Mouse (Mus musculus): ENCODE data around the gene Scg2. TPM values are rescaled to one million over a fixed set of nuclear protein-coding genes. Genes with fewer than 3 reads are reported as not detected.

Gene Scg2
- polyA plus RNA-seq, 1 experiment from 2014 or later = 96.8 TPM

DNA sequence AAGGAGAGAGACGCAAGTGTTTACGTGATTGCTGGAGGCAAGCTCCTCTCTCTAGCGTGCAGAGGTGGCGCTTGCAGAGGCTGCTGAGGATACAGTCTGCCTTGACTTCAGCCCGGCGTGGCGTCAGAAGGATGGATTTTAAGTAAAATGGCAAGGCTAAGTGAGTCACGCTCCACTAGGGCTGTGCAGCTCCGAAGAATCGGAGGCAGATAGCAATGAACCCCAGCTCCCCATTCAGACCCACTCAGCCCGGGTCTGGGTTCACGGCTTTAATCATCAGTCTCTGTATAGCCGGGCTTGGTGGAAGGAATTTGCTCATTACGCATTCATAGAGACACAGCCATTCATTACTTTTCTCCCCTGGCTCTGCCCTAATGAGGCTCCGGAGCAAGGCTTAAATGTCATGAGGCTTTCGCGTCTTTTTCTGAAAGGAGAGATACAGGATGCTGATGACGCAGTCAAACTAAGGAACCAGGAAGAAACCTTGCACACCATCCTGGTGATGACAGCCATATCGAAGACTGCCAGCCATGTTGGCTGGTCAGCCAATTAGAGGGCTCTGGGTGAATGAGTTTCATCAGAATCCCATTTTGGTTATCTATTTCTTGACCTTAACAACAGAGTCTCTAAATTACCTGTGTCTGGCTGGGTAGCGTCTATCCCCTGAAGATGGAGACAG lies 10.6 kb upstream of the Scg2 start:
- ATAC-seq (ENCODE audit: low FRiP score, low TSS enrichment) (peak; percentile 75), DNase-seq (peak; percentile 79)
- WGBS = 6% methylated on average over 20 of the region's 20 CpGs
- H3K9ac ChIP-seq (replicated peaks; ENCODE audit: low read length) = peak overlapping the region; percentile 52
- peaks cover 32% of the 10 kb centered on the region for H3K4me1 ChIP-seq (ENCODE audit: control insufficient read depth, insufficient read depth, low read length)
- peak overlapping the region; percentile 37 for H3K4me3 ChIP-seq (replicated peaks; ENCODE audit: low read depth, low read length)
- H3K27me3 ChIP-seq (ENCODE audit: control insufficient read depth, insufficient read depth, low read length) = no peaks in the 10 kb centered on the region
- no peaks in the 10 kb centered on the region for H3K9me3 ChIP-seq (ENCODE audit: control insufficient read depth, low read length)
- H3K4me2 ChIP-seq (ENCODE audit: low read length) = peak overlapping the region; percentile 61
- no peaks in the 10 kb centered on the region for H3K36me3 ChIP-seq (ENCODE audit: control insufficient read depth, insufficient read depth, low read length)
- peak overlapping the region; percentile 74 for H3K27ac ChIP-seq (replicated peaks; ENCODE audit: low read depth, low read length)

DNA sequence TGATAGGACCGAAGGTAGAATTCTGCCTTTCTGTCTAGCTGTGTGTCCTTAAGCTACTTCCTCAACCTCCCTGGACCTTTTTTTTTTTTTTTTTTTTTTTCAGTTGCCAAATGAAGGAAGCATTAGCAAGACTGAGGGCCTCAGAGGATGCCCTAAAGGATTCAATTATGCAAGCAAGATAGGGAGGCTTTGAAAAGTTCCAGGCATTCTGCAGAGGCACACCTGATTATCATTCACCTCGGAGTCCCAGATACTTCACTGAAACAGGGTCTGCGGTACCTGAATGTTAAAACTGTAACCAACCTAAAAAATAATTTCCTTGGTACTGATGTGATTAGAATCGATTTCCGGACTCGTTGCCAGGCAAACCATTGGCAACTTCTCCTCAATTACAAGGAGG lies 10.0 kb upstream of the Scg2 start:
- 15% methylated on average over 6 of the region's 6 CpGs for WGBS

DNA sequence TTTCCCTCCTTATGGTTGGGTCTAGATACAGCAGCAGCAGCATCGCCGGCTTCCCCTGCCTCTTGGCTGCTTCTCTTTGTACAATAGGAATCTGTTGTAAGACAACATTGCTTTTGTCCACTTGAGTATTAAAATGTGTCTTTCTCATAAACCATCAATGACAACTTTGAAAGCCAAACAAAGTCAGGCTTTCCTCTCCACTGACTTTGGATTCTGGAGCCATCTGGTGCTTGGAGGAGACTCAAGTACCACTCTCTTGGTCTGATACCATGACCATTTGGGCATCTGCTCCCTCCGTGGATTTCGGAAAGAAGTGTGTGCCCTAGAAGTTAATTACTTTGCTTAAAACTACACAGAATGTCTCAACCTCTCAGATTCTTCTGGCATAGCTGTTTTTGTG lies 5.7 kb upstream of the Scg2 start:
- no peaks in the 10 kb centered on the region for H3K27me3 ChIP-seq (ENCODE audit: control insufficient read depth, insufficient read depth, low read length)
- peaks cover 5% of the 10 kb centered on the region; the same call in 1 of the 2 replicates for H3K4me1 ChIP-seq (ENCODE audit: control insufficient read depth, insufficient read depth, low read length)
- H3K36me3 ChIP-seq (ENCODE audit: control insufficient read depth, insufficient read depth, low read length) = no peaks in the 10 kb centered on the region
- H3K9me3 ChIP-seq (ENCODE audit: control insufficient read depth, low read length) = no peaks in the 10 kb centered on the region
- DNase-seq (no peak), ATAC-seq (ENCODE audit: low FRiP score, low TSS enrichment) (no peak)
- no peak overlapping the region for H3K27ac ChIP-seq (replicated peaks; ENCODE audit: low read depth, low read length)
- H3K4me3 ChIP-seq (replicated peaks; ENCODE audit: low read depth, low read length) = no peak overlapping the region
- no peak overlapping the region for H3K9ac ChIP-seq (replicated peaks; ENCODE audit: low read length)
- WGBS = 86% methylated on average over 4 of the region's 4 CpGs
- H3K4me2 ChIP-seq (ENCODE audit: low read length) = no peak overlapping the region

More for the DNA sequence above, 10.0 kb upstream of the Scg2 start:
- H3K4me3 ChIP-seq (replicated peaks; ENCODE audit: low read depth, low read length) = peak overlapping the region; percentile 37
- peak overlapping the region; percentile 52 for H3K9ac ChIP-seq (replicated peaks; ENCODE audit: low read length)
- H3K9me3 ChIP-seq (ENCODE audit: control insufficient read depth, low read length) = no peaks in the 10 kb centered on the region
- H3K4me1 ChIP-seq (ENCODE audit: control insufficient read depth, insufficient read depth, low read length) = peaks cover 32% of the 10 kb centered on the region
- DNase-seq = no peak
- ATAC-seq (ENCODE audit: low FRiP score, low TSS enrichment) = peak; percentile 3; the same call in 1 of the 2 replicates
- no peaks in the 10 kb centered on the region for H3K27me3 ChIP-seq (ENCODE audit: control insufficient read depth, insufficient read depth, low read length)
- peak overlapping the region; percentile 61 for H3K4me2 ChIP-seq (ENCODE audit: low read length)
- peak overlapping the region; percentile 74 for H3K27ac ChIP-seq (replicated peaks; ENCODE audit: low read depth, low read length)
- H3K36me3 ChIP-seq (ENCODE audit: control insufficient read depth, insufficient read depth, low read length) = no peaks in the 10 kb centered on the region

DNA sequence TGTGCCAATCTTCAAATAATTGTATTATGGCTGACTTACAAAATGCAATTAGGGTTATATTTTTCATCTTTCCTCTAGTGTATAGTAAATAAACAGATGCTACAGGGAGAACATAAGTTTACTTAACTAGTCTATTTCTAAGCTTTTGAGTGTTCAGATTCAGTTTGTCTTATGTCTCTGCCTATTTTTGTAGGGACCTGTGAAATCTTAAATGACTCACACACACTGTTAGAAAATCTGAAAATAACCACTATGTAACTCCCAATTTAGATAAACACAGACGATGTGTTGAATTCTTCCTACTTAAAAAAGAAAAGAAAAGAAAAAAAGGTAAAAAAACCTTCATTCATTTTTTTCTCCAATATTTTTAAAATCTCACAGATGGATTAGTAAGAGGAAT lies 2.2 kb downstream of the Scg2 start:
- Histone ChIP-seq H3K4me2 (ENCODE audit: low read length) (no peak overlapping the region), H3K9ac (replicated peaks; ENCODE audit: low read length) (no peak overlapping the region), H3K36me3 (ENCODE audit: control insufficient read depth, insufficient read depth, low read length) (no peaks in the 10 kb centered on the region), H3K4me1 (ENCODE audit: control insufficient read depth, insufficient read depth, low read length) (no peaks in the 10 kb centered on the region), H3K27me3 (ENCODE audit: control insufficient read depth, insufficient read depth, low read length) (no peaks in the 10 kb centered on the region), H3K4me3 (replicated peaks; ENCODE audit: low read depth, low read length) (no peak overlapping the region), H3K27ac (replicated peaks; ENCODE audit: low read depth, low read length) (no peak overlapping the region), H3K9me3 (ENCODE audit: control insufficient read depth, low read length) (no peaks in the 10 kb centered on the region)
- 90% methylated on average over 1 of the region's 1 CpGs for WGBS
- DNase-seq (no peak), ATAC-seq (ENCODE audit: low FRiP score, low TSS enrichment) (no peak)

DNA sequence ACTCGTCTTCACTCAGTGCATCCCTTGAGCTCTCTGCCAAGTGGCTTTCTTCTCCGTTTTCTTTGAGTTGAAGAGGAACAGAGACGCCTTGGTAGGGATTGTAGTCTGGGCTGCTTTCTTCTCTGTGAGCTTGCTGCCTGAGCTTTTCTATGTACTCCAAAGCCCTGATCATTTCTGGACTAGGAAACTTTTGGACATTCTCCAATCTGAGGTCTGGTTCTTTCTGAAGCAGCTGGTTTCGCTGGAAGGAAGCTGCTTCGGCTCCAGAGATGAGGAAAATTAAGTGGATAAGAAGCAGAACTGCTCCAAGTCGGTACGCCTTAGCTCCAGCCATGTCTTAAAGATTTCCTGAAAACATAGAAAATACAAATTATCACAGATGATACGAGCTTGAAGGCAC lies 3.2 kb downstream of the Scg2 start:
- WGBS = 89% methylated on average over 8 of the region's 8 CpGs
- no peaks in the 10 kb centered on the region for H3K36me3 ChIP-seq (ENCODE audit: control insufficient read depth, insufficient read depth, low read length)
- H3K4me2 ChIP-seq (ENCODE audit: low read length) = no peak overlapping the region
- ATAC-seq (ENCODE audit: low FRiP score, low TSS enrichment) (no peak), DNase-seq (no peak)
- no peaks in the 10 kb centered on the region for H3K27me3 ChIP-seq (ENCODE audit: control insufficient read depth, insufficient read depth, low read length)
- no peaks in the 10 kb centered on the region for H3K4me1 ChIP-seq (ENCODE audit: control insufficient read depth, insufficient read depth, low read length)
- H3K27ac ChIP-seq (replicated peaks; ENCODE audit: low read depth, low read length) = no peak overlapping the region
- no peak overlapping the region for H3K9ac ChIP-seq (replicated peaks; ENCODE audit: low read length)
- H3K4me3 ChIP-seq (replicated peaks; ENCODE audit: low read depth, low read length) = no peak overlapping the region
- no peaks in the 10 kb centered on the region for H3K9me3 ChIP-seq (ENCODE audit: control insufficient read depth, low read length)

DNA sequence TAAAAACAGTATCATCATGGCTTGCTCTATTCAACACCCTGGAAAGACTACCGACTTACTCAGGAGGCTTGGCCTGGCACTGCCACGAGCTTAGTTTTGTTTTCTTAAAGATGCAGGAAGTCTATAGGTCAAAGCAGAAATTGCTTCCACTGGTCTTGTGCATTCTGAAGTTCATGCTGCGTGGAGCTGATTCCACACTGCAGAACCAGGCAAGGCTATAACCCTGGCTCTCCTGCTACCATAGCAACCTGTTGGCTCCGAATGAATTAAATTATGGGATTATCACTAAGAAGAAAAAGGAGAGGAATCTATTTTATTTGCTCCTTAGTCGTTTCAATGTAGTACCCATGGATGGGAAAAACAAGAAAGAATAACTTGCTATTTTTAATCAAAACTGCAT lies 10.9 kb downstream of the Scg2 start:
- Histone ChIP-seq H3K4me3 (replicated peaks; ENCODE audit: low read depth, low read length) (no peak overlapping the region), H3K36me3 (ENCODE audit: control insufficient read depth, insufficient read depth, low read length) (no peaks in the 10 kb centered on the region), H3K9me3 (ENCODE audit: control insufficient read depth, low read length) (no peaks in the 10 kb centered on the region), H3K9ac (replicated peaks; ENCODE audit: low read length) (no peak overlapping the region), H3K4me2 (ENCODE audit: low read length) (no peak overlapping the region), H3K27me3 (ENCODE audit: control insufficient read depth, insufficient read depth, low read length) (no peaks in the 10 kb centered on the region), H3K4me1 (ENCODE audit: control insufficient read depth, insufficient read depth, low read length) (no peaks in the 10 kb centered on the region), H3K27ac (replicated peaks; ENCODE audit: low read depth, low read length) (no peak overlapping the region)
- ATAC-seq (ENCODE audit: low FRiP score, low TSS enrichment) (no peak), DNase-seq (peak; percentile 37)
- 22% methylated on average over 5 of the region's 5 CpGs for WGBS

DNA sequence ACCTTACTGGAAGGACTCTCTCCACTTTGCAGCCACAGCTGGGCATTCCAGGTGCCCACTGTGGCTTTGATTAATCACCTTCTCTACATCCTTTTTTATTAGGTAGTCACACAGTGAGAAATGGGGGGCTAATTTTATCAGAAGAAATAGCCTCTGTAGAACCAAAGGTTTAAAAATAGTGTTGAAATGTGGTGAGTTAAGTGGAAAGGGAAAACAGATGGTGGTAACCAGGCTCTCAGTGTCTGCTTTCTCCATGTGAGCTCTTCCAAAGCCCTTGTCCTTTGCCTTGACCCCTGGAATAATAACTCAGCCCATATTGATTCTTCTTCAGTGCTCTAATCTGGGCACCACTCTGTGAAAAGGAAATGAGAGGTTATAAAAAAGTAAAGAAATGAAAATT lies 24.4 kb downstream of the Scg2 start:
- no peak for DNase-seq
- Histone ChIP-seq H3K4me1 (ENCODE audit: control insufficient read depth, insufficient read depth, low read length) (no peaks in the 10 kb centered on the region), H3K27me3 (ENCODE audit: control insufficient read depth, insufficient read depth, low read length) (no peaks in the 10 kb centered on the region), H3K36me3 (ENCODE audit: control insufficient read depth, insufficient read depth, low read length) (no peaks in the 10 kb centered on the region), H3K9ac (replicated peaks; ENCODE audit: low read length) (no peak overlapping the region), H3K4me3 (replicated peaks; ENCODE audit: low read depth, low read length) (no peak overlapping the region), H3K9me3 (ENCODE audit: control insufficient read depth, low read length) (no peaks in the 10 kb centered on the region), H3K27ac (replicated peaks; ENCODE audit: low read depth, low read length) (no peak overlapping the region), H3K4me2 (ENCODE audit: low read length) (no peak overlapping the region)
- no peak for ATAC-seq (ENCODE audit: low FRiP score, low TSS enrichment)

DNA sequence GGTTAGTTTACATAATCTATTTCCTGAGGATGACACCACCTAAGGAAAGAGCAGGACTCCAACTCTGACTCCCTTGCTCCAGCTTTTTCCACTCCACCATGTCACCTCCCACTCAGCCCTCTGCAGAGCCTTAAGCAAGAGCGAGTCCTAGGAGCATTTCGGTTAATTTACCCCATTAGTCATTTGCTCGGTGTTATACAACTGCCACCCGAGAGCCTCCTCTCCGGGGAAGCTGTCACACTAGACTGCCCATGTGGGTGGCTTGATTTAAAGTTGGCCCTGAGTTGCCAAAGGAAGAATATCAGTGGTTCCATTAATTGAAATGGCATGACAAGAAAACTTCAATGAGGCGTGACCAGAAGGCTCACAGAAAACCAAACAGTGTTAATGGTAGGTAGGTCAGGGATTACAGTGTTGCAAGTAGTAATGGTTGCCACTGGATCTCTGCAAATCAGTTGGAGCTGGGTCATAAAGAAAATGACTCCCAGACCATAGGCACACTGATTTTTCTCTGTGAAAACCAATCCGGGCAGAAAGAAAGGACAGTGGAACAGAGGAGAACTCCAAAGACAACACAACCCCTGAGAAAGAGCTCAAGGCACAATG lies 33.5 kb downstream of the Scg2 start:
- WGBS = 77% methylated on average over 7 of the region's 7 CpGs
- H3K4me1 ChIP-seq (ENCODE audit: control insufficient read depth, insufficient read depth, low read length) = no peaks in the 10 kb centered on the region; the same call in 1 of the 2 replicates
- ATAC-seq (ENCODE audit: low FRiP score, low TSS enrichment) = no peak

More for the DNA sequence above, 33.5 kb downstream of the Scg2 start:
- DNase-seq = no peak
- H3K9ac ChIP-seq (replicated peaks; ENCODE audit: low read length) = no peak overlapping the region
- H3K27me3 ChIP-seq (ENCODE audit: control insufficient read depth, insufficient read depth, low read length) = no peaks in the 10 kb centered on the region
- no peak overlapping the region for H3K4me3 ChIP-seq (replicated peaks; ENCODE audit: low read depth, low read length)
- no peak overlapping the region for H3K27ac ChIP-seq (replicated peaks; ENCODE audit: low read depth, low read length)
- H3K36me3 ChIP-seq (ENCODE audit: control insufficient read depth, insufficient read depth, low read length) = no peaks in the 10 kb centered on the region
- no peak overlapping the region for H3K4me2 ChIP-seq (ENCODE audit: low read length)
- no peaks in the 10 kb centered on the region for H3K9me3 ChIP-seq (ENCODE audit: control insufficient read depth, low read length)
